Mouse (Mus musculus) kidney, postnatal 14 days (tissue): ENCODE measurements around the gene Sult6b2.
A peak's percentile ranks its signal among the peaks of the same experiment; 100 is the strongest.

Experiments used
- DNase-seq: peaks from one replicate; pipeline ENCODE4 v3.0.0; 2022; ENCODE audit warnings: mixed read lengths

Sult6b2 gene

DNA sequence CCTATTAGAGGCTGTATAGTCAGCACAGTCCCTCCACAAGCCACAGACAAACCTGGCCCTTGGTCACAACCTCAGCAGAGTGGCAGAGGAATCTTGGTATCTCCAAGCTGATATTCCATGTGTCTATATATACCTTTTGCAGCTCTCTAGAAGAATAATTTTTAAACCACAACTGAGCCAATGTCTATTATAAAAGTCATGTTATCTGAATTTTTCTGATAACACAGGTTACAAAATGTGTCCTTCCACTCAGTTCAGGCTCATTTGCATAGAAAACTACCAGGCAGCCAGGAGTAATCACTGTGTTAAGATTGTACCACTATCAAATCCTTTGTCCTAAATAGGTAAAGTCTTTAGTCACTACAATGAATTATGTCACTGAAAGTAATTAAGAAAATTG, at the start of gene Sult6b2:
Sult6b2 (minus strand) TSS at position 101 of the 400 bp plus-strand sequence.
- DNase-seq = no peak

DNA sequence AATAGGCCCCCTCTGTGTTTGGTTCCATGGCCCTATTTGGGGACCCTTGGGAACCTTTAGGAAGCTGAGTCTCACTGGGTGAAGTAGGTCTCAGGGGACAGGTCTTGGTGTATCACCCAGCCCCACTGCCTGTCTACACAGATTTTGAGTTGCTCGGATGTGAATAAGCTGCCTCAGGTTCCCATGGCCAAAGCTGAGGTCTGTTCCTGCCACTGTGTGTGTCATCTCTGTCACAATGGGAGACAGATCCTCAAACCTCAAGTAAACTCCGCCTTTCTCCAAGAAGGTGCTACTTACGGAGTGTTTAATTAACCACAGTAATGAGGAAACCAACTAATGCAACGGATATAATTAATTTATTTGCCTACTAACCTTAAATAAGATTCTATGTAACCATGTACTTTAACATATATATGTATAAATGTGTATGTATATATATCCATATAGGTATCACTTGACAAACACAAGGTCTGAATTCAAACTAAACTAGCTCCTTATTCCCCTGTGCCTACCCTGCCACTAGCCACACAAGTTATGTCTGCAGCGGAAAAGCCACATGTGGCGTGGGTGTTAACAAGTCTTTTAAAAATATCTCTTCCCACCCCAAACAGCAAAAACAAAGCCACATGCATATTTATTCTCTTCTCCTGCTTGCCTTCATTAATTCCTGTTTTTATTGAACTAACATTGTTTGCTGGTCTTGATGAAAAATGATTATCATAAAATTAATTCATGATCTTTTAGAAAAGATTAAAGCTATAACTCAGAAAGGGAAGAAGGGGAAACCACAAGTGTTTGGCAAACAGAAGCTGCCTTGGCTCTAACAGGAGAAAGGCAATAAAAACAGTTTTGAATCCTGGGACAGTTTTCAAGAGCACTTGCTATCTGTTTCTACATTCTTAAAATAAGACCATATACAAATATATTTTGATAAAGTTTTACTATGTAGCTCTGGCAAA, 48.4 kb upstream of the Sult6b2 start:
- DNase-seq = no peak

DNA sequence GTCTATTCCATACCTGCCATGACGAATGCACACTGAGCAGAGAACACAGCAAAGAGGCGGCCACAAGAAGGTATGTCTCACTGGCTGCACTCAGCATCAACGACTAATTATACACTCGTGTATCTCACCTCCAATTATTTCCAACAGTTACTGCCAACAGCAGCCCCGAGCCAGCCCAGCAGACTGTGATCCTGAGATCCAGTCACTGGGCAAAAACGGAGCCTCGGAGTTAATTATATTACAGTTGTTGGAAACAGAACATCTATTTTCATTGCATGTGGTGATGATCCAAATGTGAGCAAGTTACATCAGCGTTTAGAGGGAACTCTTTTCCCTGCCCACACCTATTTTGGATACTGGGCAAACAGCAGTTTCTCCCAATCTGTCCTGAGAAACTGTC, 46.1 kb upstream of the Sult6b2 start:
- DNase-seq = no peak

DNA sequence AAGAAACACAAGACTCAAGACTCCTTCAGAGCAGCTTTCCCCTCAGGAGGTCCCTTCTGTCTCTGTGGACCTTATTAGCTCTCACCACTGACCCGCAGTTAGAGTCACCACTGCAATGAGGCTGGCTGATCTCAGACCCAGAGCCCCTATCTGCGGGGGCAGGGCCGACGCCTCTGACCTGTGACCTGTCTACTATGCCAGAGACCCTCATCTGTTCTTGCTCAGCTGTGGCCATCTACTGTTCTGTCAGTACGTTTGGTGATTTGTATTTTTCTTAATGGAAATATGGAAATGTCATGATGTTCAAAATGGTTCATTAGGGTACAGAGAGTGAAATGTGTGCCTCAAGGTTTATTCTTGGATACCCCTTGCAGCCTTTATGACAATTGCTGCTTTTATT, 45.0 kb upstream of the Sult6b2 start:
- no peak for DNase-seq

DNA sequence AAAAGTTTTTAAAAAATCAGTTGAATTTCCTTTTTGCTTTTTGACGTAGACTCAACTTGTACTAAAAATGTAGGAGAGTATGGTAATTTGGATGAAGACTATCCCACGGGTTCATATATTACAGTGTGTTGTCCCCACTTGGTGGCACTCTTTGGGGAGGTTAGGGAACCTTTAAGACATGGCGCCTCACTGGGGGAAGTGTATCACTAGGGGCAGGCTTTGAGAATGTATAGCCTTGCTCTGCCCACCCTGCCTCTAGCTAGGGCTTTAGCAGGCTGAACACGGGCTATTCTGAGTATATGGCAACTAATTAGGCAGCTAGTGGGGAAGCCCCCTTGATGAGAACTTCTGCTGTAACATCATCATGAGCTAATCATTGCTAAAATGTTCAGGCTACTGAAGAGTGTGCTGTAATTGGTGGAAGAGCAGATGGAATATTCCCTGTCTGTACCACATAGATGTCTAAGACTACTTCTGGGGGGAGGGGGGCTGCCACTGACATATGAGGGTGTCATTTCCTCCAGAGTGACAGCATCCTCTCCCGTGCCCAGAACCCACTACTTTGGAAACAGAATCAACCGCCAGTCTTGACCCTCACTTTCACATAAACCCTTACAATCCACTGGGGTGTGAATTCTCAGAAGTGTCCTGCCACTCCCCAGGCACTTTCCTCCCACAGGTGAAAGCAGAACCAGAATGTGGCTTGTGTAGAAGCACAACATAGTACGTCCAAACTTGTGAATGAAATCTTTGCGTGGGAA, 43.8 kb upstream of the Sult6b2 start:
- DNase-seq = no peak

DNA sequence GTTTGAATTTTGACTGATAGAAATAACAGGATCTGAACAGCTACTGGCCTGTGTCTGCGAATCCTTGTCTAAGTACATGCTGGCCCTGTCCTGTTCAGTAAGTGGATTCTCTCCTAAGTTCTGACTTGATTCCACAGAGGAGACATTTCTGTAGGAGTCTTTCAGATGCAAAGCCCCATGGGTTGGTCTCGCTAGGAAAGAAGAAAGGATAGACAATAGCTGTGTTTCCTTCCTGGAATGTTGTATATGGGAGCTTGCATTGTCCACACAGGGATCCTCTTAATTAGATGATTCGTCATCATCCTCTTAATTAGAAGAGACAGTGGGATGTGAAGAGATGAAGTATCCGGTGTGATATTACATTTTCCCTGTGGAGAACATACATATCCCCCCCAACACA, 42.6 kb upstream of the Sult6b2 start:
- DNase-seq = no peak

DNA sequence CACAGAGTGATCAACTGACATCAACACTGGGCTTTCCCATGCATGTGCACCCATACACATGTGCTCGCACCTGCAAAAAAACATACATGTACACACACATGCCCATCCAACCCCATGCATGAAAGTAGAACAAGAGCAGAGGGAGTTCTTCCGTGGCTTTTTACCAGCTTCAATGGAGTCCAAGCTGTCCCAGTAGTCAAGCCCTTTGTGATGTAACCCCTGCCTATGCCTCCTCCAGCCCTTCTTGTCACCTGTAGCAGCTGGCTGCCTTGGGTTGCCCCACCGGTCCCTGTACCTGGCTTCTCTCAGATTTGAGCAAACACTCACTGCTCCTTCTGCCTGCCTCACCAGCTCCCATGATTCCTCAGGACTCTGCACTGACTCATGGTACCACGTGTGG, 40.8 kb upstream of the Sult6b2 start:
- DNase-seq = no peak

DNA sequence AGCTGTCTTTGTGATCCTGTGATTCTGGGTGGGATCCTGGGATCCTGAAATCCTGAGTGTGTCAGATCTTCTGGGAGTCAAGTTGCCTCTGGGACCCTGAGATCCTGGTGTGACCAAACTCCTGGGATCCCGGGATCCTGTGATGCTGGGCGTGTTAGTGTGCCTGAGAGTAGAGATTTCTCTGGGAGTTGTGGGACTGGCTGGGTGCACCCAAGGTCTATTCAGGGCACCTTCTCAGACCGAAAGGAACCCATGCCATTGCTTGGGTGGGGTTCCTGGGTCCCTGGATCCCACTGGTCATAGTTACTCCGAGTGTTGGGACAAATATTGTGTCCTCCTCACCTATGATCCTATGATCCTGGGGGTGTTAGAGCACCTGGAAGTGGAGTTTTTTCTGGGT, 39.8 kb upstream of the Sult6b2 start:
- DNase-seq = no peak

DNA sequence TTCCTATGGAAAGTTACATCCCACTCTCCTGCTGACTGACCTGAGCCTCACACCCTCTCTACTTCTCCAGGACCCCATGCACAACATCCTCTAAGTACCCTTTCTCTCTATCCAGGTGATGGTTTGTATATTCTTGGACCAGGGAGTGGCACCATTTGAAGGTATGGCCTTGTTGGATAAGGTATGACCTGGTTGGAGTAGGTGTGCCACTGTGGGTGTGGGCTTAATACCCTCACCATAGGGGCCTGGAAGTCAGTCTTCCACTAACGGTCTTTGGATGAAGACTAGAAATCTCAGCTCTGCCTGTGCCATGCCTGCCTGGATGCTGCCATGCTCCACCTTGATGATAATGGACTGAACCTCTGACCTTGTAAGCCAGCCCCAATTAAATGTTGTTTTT, 34.2 kb upstream of the Sult6b2 start:
- no peak for DNase-seq

DNA sequence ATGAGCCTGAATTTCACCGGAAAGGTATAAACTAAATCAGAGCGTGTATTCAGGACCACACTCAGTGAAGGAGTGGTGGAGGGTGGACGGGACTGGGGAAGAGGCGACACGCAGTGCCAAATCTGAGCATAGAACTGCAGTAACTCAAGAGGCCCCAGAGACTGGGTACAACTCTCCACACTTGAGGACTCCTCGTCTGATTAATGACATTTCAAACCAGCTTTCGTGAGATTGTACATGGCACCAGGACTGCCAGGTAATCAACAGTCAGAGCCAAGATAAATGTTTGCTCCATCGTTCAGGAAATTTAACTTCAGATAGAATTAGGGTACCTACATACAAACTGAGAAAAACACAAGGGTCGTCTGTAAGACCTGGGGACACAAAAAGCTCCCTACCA, 33.0 kb upstream of the Sult6b2 start:
- no peak for DNase-seq

DNA sequence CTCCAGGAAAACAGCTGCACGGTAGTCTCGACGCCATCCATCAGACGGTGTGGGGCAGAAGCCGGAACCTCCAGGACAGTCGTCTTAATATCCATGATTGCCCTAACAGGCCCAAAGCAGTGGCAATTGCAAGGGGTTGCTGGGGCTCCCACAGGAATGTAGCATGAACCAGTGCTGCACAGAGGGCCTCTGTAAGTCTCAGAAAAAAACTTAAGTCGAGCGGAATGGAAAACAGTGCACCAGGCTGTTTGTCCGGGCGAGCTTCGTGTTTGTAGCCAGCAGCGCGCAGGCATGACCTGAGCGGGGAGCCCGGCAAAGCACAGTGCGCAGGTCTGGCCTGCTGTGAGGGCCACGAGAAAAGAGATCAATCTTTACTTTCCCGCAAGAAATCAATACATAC, 31.4 kb upstream of the Sult6b2 start:
- no peak for DNase-seq

DNA sequence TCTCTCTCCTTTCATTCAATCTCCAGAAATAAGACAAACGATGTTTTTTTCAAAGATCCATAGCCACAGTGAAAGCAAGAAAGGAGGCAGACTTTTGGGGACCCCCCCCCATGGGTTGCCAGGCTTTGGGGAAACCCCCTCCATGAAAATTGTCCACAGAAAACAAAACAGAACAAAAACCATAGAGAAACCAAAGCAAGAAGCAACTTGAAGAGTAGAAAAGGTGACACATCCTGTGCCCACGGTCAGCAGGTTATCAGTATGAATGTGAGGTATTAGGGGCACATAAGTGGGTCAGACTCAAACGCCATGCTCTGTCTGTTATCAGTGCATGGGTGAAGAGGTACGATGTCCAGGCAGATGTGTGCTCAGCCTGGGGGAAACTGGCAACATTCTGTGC, 30.6 kb upstream of the Sult6b2 start:
- no peak for DNase-seq

DNA sequence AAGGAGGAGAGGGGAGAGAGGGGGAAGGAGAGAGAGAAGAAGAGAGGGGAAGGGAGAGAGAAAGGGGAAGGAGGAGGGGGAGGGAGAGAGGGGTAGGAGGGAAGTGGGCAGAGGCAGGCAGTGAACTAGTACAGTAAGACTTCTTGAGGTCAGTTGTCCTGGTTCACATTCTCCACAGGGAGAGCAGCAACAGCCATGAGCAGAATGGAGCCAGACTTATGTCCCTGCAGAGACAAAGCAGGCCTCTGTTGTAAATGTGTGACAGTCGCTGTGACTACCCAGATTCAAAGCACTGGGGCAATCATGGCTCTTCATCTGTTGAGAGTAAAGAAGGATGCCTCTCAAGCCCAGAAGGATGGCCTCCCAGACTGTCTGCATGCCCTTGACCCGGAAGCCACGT, 27.4 kb upstream of the Sult6b2 start:
- no peak for DNase-seq

DNA sequence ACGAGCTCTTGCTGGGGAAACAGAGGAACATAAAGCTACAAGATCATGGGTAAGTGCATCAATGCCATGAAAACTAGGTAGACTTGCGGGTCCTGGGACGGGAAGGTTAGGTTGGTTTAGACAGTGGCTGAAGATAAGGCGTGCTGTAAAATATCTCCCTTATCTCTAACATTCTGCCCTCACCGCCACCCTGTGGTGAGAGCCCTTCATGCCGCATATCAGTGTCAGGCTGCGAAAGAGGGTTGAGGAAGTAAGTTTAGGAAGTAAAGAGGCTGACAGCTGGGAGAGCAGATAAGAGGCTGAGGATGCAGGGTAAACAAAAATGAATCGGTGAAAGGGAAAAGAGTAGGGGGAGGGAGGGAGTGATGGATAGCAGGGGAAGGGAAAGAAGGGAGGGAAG, 26.9 kb upstream of the Sult6b2 start:
- DNase-seq = no peak

DNA sequence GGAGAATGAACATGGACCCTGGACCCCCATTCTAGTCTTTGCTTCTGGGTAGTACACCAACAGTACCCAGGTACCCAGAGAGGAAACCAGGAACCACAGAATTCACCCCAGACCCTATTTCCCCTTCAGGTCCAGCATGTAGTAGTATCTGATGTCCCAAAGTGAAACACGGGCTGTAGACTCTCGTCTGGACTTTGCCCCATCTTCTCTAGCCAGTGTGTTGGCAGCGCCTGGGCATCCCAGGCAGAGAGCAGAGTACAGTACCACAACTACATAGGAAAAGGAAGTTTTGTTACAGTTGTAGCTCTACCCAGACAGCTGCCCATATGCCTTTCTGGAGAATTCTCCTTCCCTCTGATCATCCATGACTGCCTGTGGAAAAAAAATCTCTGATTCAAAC, 25.9 kb upstream of the Sult6b2 start:
- DNase-seq = peak; percentile 33

DNA sequence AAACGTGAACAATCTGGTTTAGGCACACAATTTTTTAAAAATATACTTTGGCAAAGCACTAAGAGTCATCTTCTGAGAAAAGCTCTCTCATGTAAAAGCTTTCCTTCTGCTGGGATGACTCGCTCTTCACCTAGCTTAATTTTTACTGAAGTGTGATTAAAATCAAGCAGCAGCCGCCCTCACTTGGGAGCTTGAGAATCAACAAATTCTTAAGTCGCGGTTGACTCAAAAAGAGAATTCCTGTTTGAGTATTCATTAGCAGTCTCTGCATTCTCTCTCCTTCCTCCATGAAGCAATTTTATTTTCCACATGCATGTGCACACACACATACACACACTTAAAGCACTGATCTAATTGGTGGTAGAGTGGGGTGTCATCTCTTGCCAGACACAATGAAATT, 21.1 kb upstream of the Sult6b2 start:
- no peak for DNase-seq

DNA sequence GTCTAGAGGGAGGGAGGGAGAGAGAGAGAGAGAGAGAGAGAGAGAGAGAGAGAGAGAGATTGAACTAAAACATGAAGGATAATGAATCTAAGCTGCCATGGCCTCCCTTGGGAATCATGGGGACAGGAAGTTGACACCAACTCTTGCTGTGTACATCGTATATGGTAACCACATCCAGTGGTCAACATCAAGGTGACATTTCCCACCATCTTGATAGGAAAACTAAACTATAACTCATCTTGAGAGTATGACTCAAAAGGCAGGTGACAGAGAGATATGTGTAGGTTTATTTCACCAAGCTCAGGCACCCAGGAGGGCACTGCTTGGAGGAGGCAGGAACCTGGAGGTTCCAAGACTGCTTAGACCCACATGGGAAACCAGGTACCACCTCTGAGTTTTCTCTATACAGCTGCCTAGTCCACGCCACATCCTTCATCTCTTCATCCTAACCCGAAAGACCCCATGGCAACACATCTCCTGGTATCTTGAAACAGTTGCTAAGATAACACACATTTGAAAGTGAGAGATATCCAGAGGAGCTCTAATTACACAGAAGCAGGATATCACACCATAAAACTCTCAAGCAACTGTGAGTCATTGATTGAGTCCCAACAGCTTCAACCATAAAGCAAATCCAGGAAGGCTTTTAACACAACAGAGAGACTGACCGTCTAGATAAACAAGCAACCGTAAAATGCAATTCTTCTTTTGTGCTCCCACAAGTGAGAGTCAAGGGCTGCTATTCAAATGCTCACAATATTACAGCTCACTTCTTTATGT, 18.9 kb upstream of the Sult6b2 start:
- no peak for DNase-seq

DNA sequence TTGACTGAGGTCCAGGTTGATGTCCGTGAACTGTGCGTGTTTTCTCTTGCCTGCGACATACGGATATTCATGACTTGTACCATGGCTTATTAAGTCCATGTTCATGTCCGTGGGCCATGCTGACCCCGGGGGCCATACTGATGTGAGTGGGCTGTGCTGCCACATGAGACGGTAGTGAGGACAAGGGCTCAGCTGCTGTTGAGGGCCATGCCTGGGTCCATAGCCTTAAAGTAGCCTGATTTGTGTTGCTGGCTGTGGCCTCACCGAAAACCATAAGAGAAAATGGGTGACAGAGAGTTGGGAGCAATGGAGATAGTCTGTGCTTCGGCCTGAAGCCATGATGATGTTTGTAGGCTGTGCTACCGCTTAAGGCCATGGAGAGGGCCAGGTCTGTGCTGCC, 14.0 kb upstream of the Sult6b2 start:
- no peak for DNase-seq

DNA sequence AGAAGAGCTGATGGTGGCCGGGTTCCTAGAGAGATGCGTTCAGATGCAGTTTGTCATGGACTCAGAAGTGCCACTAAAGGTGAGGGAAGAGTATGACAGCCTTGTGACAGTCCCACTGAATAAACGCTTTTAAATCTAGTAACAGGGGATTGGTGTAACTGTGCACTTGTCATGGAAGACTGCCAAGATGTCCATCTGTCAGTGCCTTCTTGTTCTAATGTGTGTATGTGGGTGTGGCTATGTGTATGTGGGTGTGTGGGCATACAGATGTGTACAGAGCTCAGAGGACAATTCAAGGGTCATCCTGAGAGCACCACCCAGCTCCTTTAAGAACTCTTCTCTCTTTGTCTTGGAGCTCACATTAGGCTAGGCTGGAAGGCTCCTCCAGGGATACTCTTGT, 11.2 kb upstream of the Sult6b2 start:
- DNase-seq = no peak

DNA sequence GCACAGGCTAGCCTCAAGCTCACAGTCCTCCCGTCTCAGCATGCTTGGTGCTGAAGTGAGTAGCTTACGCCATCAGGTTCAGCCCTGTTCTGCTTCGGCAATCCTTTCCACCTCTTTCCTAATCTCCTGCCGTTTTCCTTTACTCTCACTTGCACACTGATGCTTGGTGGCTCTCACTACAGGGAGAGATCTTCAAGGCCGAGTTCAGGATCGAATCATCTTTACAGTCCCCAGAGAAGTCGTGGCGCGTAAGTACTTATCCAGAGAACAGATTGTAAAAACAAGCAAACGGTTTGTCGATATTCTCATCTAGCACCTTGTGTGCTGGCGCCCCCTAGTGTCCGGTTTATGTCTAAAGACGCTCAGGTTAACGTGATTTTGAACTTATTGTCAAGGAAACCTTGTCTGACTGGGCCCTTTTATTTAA, 10.2 kb upstream of the Sult6b2 start:
- peak; percentile 87 for DNase-seq

DNA sequence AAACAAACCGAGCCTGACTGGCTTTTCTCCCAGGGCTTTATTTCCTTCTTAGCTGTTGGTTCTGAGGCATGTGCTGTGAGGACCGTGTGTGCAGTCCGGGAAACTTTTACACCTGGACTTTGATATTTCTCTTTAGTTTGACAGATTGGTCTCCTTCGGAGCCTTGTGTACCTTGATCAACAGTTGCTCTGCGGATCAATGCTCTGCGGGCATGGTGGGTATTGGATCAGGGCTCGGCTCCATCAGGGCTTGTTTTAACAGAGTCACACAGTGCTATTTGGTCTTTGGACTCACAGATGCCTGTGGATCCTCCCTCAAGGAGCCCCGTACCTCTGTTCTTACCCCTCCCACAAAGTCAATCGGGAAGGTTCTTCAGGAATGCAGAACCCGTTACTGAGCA, 9.7 kb upstream of the Sult6b2 start:
- DNase-seq = peak; percentile 32

DNA sequence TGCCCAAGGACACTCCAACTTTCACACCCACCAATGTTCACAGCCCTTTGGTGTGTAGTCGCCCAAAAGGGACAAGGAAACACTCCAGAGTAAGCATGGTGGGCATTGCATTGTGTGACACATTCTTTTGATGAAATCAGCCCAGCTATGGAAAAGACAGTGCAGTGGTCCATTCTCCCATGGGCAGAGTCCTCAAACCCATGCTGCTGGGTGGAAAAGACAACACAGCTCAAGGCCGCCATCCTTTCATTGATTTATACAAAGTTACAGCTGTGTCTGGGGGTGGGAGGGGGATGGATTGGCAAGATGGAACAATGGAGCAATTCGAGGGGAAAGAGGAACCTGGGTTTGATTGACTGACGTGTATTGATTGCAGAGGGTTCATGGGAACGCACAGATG, 8.7 kb upstream of the Sult6b2 start:
- DNase-seq = no peak

DNA sequence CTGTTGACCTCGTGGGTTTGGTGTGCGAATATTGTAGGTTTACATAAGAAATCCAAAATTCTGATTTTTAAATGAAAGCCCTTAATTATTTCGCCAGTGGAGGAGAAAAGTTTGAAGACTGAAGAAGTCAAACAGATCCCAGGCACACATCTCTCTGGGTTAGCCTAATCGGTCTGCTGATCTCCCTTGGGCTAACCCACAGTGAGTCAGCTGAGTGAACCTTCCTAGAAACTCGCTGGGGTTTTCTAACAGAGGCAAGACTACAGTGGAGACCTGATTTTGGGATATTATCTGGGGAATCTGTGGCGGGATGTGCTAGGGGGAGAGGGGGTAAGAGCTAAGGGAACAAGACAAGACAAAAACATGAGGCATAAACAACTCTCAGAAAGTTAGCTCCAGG, 5.9 kb upstream of the Sult6b2 start:
- DNase-seq = no peak
